Mouse (Mus musculus): Measurements from ENCODE around the gene Grik5. TPM values are rescaled to one million over a fixed set of nuclear protein-coding genes. Genes with fewer than 3 reads are reported as not detected.
A peak's percentile ranks its signal among the peaks of the same experiment; 100 is the strongest.

The Grik5 gene
- polyA plus RNA-seq (2016; fragmentation: Nextera tagmentation; extraction: Ambion mirVana) = 4.5 and 5.1 TPM in 2 replicates

- Histone ChIP-seq H3K27ac (replicated peaks) (peak within 1 kb of the TSS; percentile 95), H3K4me1 (peaks cover 72% of the 10 kb centered on the region), H3K36me3 (replicated peaks) (peaks cover 25% of the 10 kb centered on the region), H3K4me3 (peak within 1 kb of the TSS; percentile 82), H3K27me3 (replicated peaks; ENCODE audit: low read depth, poor library complexity, severe bottlenecking) (no peaks in the 10 kb centered on the region), H3K9me3 (no peaks in the 10 kb centered on the region)
- 1% methylated on average over 28 of the region's 28 CpGs for WGBS
- DNase-seq (ENCODE audit: low spot score) = peak; percentile 47
Measured at GRCm38 (mm10) chr7:25071979-25072715, at the start of gene Grik5, which contains the start of gene Zfp574. Gene Grik5 (minus strand): TSS chr7:25072346. Gene Zfp574 (plus strand): TSS chr7:25072567.

- 72% methylated on average over 13 of the region's 13 CpGs for WGBS
Measured at GRCm38 (mm10) chr7:25121240-25121786, 49.2 kb upstream of the Grik5 start.

DNA sequence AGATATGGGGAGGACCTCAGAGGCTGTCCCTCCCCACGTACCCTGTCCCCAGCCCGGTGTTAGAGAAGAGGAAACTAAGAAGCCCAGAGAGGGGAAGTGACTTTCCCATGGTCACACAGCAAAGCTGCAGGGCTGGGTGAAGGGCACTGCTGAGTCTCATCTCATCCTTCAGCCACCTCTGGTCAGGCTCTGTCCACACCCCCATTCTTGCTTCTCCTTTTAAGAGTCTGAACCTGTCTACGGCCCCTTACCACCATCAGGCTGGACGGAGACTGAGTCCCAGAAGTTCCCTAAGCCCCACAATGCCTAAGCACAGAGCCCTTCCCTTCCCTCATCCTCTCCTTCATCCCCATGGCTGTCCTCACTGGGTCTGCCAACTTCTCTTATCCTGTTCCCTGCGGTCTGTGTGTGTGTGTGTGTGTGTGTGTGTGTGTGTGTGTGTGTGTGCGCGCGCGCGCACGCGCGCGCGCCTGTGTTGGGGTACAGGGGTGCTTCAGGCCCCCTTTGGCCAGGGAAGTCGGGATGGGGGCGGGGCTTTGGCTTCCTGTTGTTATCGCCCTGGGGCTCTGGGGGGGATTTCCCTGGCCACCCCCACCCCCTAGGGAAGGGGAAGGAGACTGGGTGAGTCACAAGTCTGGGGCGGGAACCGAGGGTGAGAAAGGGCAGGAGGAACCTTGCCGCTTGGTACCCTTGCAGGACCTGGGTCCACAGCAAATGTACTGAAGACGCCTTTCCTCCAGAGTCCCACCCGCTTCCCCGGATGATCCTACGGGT lies 48.1 kb upstream of the Grik5 start:
- peaks cover 20% of the 10 kb centered on the region for H3K4me1 ChIP-seq
- H3K27ac ChIP-seq (replicated peaks) = no peak overlapping the region
- no peak overlapping the region for H3K4me3 ChIP-seq
- H3K27me3 ChIP-seq (replicated peaks; ENCODE audit: low read depth, poor library complexity, severe bottlenecking) = peaks cover 14% of the 10 kb centered on the region
- WGBS = 66% methylated on average over 23 of the region's 25 CpGs
- no peak for DNase-seq (ENCODE audit: low spot score)
- H3K9me3 ChIP-seq = no peaks in the 10 kb centered on the region
- H3K36me3 ChIP-seq (replicated peaks) = no peaks in the 10 kb centered on the region

More at GRCm38 (mm10) chr7:25121240-25121786, 49.2 kb upstream of the Grik5 start:
- peaks cover 4% of the 10 kb centered on the region for H3K27me3 ChIP-seq (replicated peaks; ENCODE audit: low read depth, poor library complexity, severe bottlenecking)
- no peak overlapping the region for H3K4me3 ChIP-seq
- no peaks in the 10 kb centered on the region for H3K9me3 ChIP-seq
- no peaks in the 10 kb centered on the region for H3K36me3 ChIP-seq (replicated peaks)
- no peak for DNase-seq (ENCODE audit: low spot score)
- H3K4me1 ChIP-seq = peaks cover 12% of the 10 kb centered on the region; the same call in 1 of the 2 replicates
- H3K27ac ChIP-seq (replicated peaks) = no peak overlapping the region

DNA sequence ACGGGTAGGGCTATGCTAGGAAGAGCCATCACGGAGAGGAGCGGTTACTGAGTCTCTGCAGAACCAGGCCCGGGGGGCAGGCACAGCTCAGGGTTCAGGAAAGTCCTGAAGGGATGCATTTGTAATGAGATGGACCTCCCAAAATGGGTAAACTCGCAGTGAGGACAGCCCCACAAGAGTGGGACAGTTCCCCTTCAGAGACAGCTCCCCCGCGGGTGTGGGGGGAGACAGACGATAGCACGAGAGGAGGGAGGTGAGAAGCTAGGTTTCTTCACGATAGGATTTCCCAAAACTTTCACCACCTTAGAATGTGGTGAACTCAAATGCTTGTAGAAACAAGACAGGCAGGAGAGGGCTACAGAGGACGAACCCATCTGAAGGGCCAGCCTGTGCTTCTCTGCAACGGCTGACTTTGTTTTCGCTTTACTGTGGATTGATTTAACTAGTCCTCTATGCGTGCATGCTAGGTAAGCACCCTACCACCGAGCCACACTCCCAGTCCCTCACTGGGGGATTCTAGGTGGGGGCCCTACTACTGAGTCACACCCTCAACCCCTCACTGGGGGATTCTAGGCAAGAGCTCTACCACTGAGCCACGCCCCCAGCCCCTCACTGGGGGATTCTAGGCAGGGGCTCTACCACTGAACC lies 40.9 kb upstream of the Grik5 start:
- WGBS = 85% methylated on average over 16 of the region's 16 CpGs
- H3K27me3 ChIP-seq (replicated peaks; ENCODE audit: low read depth, poor library complexity, severe bottlenecking) = peaks cover 22% of the 10 kb centered on the region
- H3K9me3 ChIP-seq = no peaks in the 10 kb centered on the region
- no peak overlapping the region for H3K27ac ChIP-seq (replicated peaks)
- H3K4me1 ChIP-seq = peaks cover 9% of the 10 kb centered on the region
- no peaks in the 10 kb centered on the region for H3K36me3 ChIP-seq (replicated peaks)
- DNase-seq (ENCODE audit: low spot score) = no peak
- no peak overlapping the region for H3K4me3 ChIP-seq

DNA sequence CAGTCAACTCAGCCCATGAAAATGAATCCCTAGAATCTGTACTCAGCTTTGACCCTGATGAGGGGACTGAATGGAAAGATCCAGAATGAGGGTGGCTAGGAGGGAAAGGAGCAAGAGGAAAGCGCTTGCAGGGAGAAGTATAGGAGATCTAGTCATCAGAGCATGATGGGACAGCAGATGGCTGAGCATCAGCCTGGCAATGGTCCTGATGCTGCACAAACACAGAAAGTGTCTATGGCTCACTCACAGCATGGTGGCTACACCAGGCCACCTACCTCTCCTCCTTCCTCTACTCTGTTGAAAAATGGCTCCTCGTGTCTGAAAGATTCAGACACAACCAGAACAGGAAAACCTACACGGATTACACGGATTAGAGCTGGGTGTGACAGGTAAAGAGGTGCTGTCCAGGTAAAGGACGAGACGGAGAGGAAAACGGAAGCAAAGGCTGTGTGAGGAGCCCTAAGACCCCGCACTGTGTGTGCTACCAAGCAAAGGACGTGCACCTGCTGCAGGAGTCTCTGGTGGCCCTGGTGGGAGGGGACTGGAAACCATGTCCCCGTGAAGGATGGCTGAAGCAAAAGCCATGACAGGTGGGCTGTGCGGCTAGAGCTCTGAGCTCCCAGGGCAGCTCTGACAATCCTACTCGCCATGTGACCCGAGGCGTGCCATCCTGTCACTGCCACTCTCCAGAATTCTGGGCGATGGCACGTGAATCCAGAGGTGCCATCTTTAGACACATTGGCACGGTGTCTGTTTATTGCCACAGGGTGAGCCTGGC lies 40.2 kb upstream of the Grik5 start:
- Histone ChIP-seq H3K4me1 (peaks cover 9% of the 10 kb centered on the region), H3K27me3 (replicated peaks; ENCODE audit: low read depth, poor library complexity, severe bottlenecking) (peaks cover 22% of the 10 kb centered on the region), H3K4me3 (no peak overlapping the region), H3K27ac (replicated peaks) (no peak overlapping the region), H3K9me3 (no peaks in the 10 kb centered on the region), H3K36me3 (replicated peaks) (no peaks in the 10 kb centered on the region)
- WGBS = 85% methylated on average over 17 of the region's 17 CpGs
- no peak for DNase-seq (ENCODE audit: low spot score)

DNA sequence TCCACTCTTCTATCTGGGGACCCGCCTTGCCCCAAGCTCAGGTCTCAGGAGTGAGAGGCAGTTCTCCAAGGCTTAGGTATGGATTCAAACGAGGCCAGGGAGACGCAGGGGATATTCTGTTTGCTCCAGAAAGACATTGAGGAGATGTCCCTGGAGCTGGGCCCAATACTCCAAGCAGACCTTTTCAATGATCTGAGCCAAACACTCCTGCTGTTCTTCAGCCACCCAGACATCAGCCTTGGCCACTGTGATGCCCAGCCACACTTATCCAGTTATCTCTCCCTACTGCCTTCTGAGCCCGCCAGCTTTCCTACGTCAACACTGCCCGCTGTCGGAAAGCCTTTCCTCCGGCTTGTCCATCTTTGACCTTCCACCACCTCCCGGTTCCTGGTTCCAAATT lies 38.2 kb upstream of the Grik5 start:
- Histone ChIP-seq H3K4me1 (peaks cover 11% of the 10 kb centered on the region), H3K36me3 (replicated peaks) (no peaks in the 10 kb centered on the region), H3K4me3 (no peak overlapping the region), H3K27ac (replicated peaks) (no peak overlapping the region), H3K9me3 (no peaks in the 10 kb centered on the region), H3K27me3 (replicated peaks; ENCODE audit: low read depth, poor library complexity, severe bottlenecking) (peaks cover 8% of the 10 kb centered on the region)
- WGBS = 88% methylated on average over 9 of the region's 9 CpGs
- DNase-seq (ENCODE audit: low spot score) = no peak

DNA sequence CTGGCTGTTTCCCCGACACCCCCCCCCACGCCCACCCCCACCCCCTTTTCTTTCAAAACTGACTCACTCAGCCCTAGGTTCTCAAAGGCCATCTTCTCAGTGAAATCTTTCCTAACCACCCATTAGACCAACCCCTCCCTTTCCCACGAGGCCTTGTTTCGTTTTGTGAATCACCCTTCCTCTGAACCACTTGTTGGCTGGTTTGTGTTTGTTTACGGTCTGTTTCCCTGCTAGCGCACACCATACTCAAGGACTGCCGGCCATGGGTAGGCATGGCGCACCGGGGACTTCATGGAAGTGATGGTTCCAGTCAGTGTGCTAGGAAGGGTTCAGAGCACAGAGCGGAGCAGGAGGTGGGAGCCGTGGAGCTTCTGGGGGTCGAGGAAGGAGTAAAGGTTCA lies 37.2 kb upstream of the Grik5 start:
- 79% methylated on average over 12 of the region's 12 CpGs for WGBS
- peaks cover 10% of the 10 kb centered on the region for H3K4me1 ChIP-seq

GRCm38 (mm10) chr7:25106790-25107502 lies 34.8 kb upstream of the Grik5 start:
- Histone ChIP-seq H3K27me3 (replicated peaks; ENCODE audit: low read depth, poor library complexity, severe bottlenecking) (no peaks in the 10 kb centered on the region), H3K9me3 (no peaks in the 10 kb centered on the region), H3K27ac (replicated peaks) (no peak overlapping the region), H3K4me3 (no peak overlapping the region), H3K36me3 (replicated peaks) (no peaks in the 10 kb centered on the region), H3K4me1 (peaks cover 14% of the 10 kb centered on the region)
- no peak for DNase-seq (ENCODE audit: low spot score)
- 56% methylated on average over 16 of the region's 17 CpGs for WGBS

More for the DNA sequence above, 37.2 kb upstream of the Grik5 start:
- DNase-seq (ENCODE audit: low spot score) = no peak
- H3K36me3 ChIP-seq (replicated peaks) = no peaks in the 10 kb centered on the region
- no peak overlapping the region for H3K4me3 ChIP-seq
- H3K27me3 ChIP-seq (replicated peaks; ENCODE audit: low read depth, poor library complexity, severe bottlenecking) = no peaks in the 10 kb centered on the region
- no peaks in the 10 kb centered on the region for H3K9me3 ChIP-seq
- H3K27ac ChIP-seq (replicated peaks) = no peak overlapping the region

DNA sequence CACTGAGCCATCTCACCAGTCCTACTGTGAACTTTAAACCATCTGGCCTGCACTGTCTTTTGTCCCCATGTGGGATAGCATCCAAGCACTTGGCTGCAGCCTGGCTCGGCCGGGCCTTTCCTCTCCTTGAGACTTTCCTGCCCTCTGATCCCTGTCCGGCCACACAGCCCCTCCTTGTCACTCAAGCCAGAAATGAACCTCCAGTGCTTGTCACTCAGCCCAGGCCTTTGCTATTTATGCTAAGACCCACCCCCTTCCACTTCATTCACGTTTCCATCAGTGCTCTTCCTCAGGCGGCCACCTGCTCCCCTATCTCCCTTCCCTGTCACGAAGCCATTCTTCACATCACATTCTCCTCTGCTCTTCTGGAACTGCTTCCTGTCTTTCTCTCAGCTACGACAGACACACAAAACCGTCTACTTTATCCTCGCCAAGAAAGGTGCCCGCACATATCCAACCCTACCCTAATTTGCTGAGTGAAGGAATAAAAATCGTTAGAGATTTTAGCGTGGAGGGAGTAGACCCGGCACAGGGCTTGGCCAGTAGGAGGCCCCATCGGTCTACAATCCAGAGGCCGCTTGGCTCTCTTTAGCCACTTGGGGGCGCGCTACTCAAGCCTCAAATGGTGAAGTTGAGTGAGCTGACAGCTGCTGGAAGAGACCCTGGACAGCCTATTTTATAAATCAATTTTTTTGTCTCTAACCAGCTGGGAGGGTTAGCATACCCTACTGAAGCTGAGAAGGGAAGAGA lies 33.4 kb upstream of the Grik5 start:
- Histone ChIP-seq H3K36me3 (replicated peaks) (no peaks in the 10 kb centered on the region), H3K27ac (replicated peaks) (no peak overlapping the region), H3K27me3 (replicated peaks; ENCODE audit: low read depth, poor library complexity, severe bottlenecking) (no peaks in the 10 kb centered on the region), H3K4me1 (peaks cover 14% of the 10 kb centered on the region), H3K4me3 (no peak overlapping the region), H3K9me3 (no peaks in the 10 kb centered on the region)
- 22% methylated on average over 17 of the region's 17 CpGs for WGBS
- DNase-seq (ENCODE audit: low spot score) = peak; percentile 82

DNA sequence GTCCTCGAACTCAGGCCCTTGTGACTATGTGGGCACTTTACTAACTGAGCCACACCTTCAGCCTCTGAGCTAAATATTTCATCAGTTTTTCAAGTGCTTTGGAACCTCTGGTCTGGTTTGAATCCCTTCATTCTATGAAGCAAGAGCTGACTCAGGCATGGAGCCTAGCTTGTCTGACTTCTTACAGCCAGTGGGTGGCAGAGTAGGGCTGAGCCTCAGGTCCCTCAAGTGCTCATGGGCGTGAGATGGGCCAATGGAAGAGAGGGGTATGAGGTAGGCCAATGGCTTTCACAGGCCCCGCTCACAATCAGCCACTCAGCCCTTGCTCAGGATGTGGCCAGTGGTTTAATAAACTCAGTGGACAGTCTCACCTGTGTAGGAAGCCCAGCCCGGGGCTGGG lies 27.4 kb upstream of the Grik5 start:
- Histone ChIP-seq H3K9me3 (no peaks in the 10 kb centered on the region), H3K4me1 (peaks cover 4% of the 10 kb centered on the region), H3K4me3 (no peak overlapping the region), H3K27ac (replicated peaks) (no peak overlapping the region), H3K36me3 (replicated peaks) (no peaks in the 10 kb centered on the region), H3K27me3 (replicated peaks; ENCODE audit: low read depth, poor library complexity, severe bottlenecking) (no peaks in the 10 kb centered on the region)
- 49% methylated on average over 4 of the region's 4 CpGs for WGBS
- no peak for DNase-seq (ENCODE audit: low spot score)

- WGBS = 73% methylated on average over 3 of the region's 3 CpGs
- Histone ChIP-seq H3K9me3 (no peaks in the 10 kb centered on the region), H3K4me3 (no peak overlapping the region), H3K4me1 (peaks cover 8% of the 10 kb centered on the region), H3K36me3 (replicated peaks) (no peaks in the 10 kb centered on the region), H3K27ac (replicated peaks) (no peak overlapping the region), H3K27me3 (replicated peaks; ENCODE audit: low read depth, poor library complexity, severe bottlenecking) (peaks cover 4% of the 10 kb centered on the region; the same call in 1 of the 2 replicates)
- no peak for DNase-seq (ENCODE audit: low spot score)
Measured at GRCm38 (mm10) chr7:25098169-25098568, 26.0 kb upstream of the Grik5 start.

All from embryonic facial prominence, embryonic 10.5 days (tissue).